Mouse (Mus musculus) MEL (cell line): Measurements from ENCODE around the gene Celf2. TPM values are rescaled to one million over a fixed set of nuclear protein-coding genes. Genes with fewer than 3 reads are reported as not detected.

ENCODE experiments used
- DNase-seq: peaks from one replicate; pipeline ENCODE4 v3.0.0; 2011; ENCODE audit warnings: low read depth, low spot score
- H3K27ac ChIP-seq: 2 replicates; pipeline ENCODE4 v1.5.1; 2012; ENCODE audit warnings: low read depth, mild to moderate bottlenecking, control low read depth, low read length, moderate library complexity; ENCODE audit not compliant: control insufficient read depth
- H3K27me3 ChIP-seq, 2 experiments: fragments of 150-350 bp in 1 of 2; sonication (generic) in 1 of 2; 2 replicates each; pipeline ENCODE4 v1.6.1; 2012; ENCODE audit warnings: low read length in 2 of 2, mild to moderate bottlenecking in 2 of 2, improper control_type of control experiment in 1 of 2, moderate library complexity in 1 of 2; ENCODE audit not compliant: insufficient read depth in 2 of 2, control insufficient read depth in 1 of 2
- H3K36me3 ChIP-seq, 2 experiments: 2 replicates each; pipeline ENCODE4 v1.6.1; 2012 to 2014; ENCODE audit warnings: low read length in 2 of 2, improper control_type of control experiment in 1 of 2, inconsistent platforms in 1 of 2, mild to moderate bottlenecking in 1 of 2; ENCODE audit not compliant: insufficient read depth in 2 of 2, control insufficient read depth in 1 of 2
- H3K4me1 ChIP-seq, 2 experiments: fragments of 150-350 bp in 1 of 2; sonication (generic) in 1 of 2; 2 replicates each; pipeline ENCODE4 v1.6.1; 2012; ENCODE audit warnings: low read length in 2 of 2, improper control_type of control experiment in 1 of 2, mild to moderate bottlenecking in 1 of 2; ENCODE audit not compliant: insufficient read depth in 2 of 2, control insufficient read depth in 1 of 2
- H3K4me3 ChIP-seq, 2 experiments: fragments of 150-350 bp in 1 of 2; sonication (generic) in 1 of 2; 2 replicates each; pipeline ENCODE4 v1.5.1; 2012; ENCODE audit warnings: low read depth in 2 of 2, low read length in 2 of 2, mild to moderate bottlenecking in 2 of 2, moderate library complexity in 2 of 2, control low read depth in 1 of 2, improper control_type of control experiment in 1 of 2; ENCODE audit not compliant: control insufficient read depth in 1 of 2, insufficient read depth in 1 of 2
- H3K79me2 ChIP-seq: 2 replicates; pipeline ENCODE4 v1.6.1; 2012; ENCODE audit warnings: mild to moderate bottlenecking, low read length, moderate library complexity; ENCODE audit not compliant: control insufficient read depth, poor library complexity, insufficient read depth
- H3K9ac ChIP-seq: 2 replicates; pipeline ENCODE4 v1.6.1; 2012; ENCODE audit warnings: low read depth, mild to moderate bottlenecking, control low read depth, low read length, moderate library complexity; ENCODE audit not compliant: control insufficient read depth, poor library complexity, severe bottlenecking
- H3K9me3 ChIP-seq: fragments of 150-350 bp; sonication (generic); replicated peaks from 2 replicates; pipeline ENCODE4 v1.6.1; 2012; ENCODE audit warnings: mild to moderate bottlenecking, low read length, improper control_type of control experiment, moderate library complexity; ENCODE audit not compliant: insufficient read depth
- BHLHE40 ChIP-seq: IDR thresholded peaks from 2 replicates; pipeline ENCODE4 v1.6.1; 2012; ENCODE audit warnings: low read depth, mild to moderate bottlenecking, inconsistent platforms, low read length, improper control_type of control experiment, borderline replicate concordance
- CHD1 ChIP-seq: IDR thresholded peaks from 2 replicates; pipeline ENCODE4 v1.6.1; 2012; ENCODE audit warnings: low read depth, mild to moderate bottlenecking, inconsistent platforms, low read length, improper control_type of control experiment
- CHD2 ChIP-seq: IDR thresholded peaks from 2 replicates; pipeline ENCODE4 v1.6.1; 2011; ENCODE audit warnings: low read length, improper control_type of control experiment
- ELF1 ChIP-seq: IDR thresholded peaks from 2 replicates; pipeline ENCODE4 v1.6.1; 2014; ENCODE audit warnings: low read depth, mild to moderate bottlenecking, inconsistent platforms, low read length, improper control_type of control experiment, moderate library complexity
- EP300 ChIP-seq, 2 experiments: IDR thresholded peaks; 2 replicates each; pipeline ENCODE4 v1.6.1; 2011; ENCODE audit warnings: improper control_type of control experiment in 2 of 2, low read length in 2 of 2, low read depth in 1 of 2, mild to moderate bottlenecking in 1 of 2
- ETS1 ChIP-seq: IDR thresholded peaks from 2 replicates; pipeline ENCODE4 v1.6.1; 2012; ENCODE audit warnings: low read depth, mild to moderate bottlenecking, inconsistent platforms, low read length, improper control_type of control experiment, moderate library complexity
- GABPA ChIP-seq: IDR thresholded peaks from 2 replicates; pipeline ENCODE4 v1.6.1; 2012; ENCODE audit warnings: low read depth, mild to moderate bottlenecking, inconsistent platforms, low read length, improper control_type of control experiment, moderate library complexity
- HCFC1 ChIP-seq: IDR thresholded peaks from 2 replicates; pipeline ENCODE4 v1.6.1; 2012; ENCODE audit warnings: low read depth, mild to moderate bottlenecking, inconsistent platforms, low read length, improper control_type of control experiment, moderate library complexity
- JUND ChIP-seq: IDR thresholded peaks from 2 replicates; pipeline ENCODE4 v1.6.1; 2011; ENCODE audit warnings: low read depth, mild to moderate bottlenecking, improper control_type of control experiment, low read length
- KAT2A ChIP-seq: conservative IDR thresholded peaks from 2 replicates; pipeline ENCODE4 v1.6.1; 2012; ENCODE audit warnings: low read depth, low read length, improper control_type of control experiment, inconsistent platforms
- MAFK ChIP-seq: IDR thresholded peaks from 2 replicates; pipeline ENCODE4 v1.6.1; 2011; ENCODE audit warnings: low read depth, mild to moderate bottlenecking, low read length, improper control_type of control experiment, borderline replicate concordance
- MAX ChIP-seq: IDR thresholded peaks from 2 replicates; pipeline ENCODE4 v1.6.1; 2011; ENCODE audit warnings: low read length, improper control_type of control experiment
- MAZ ChIP-seq: IDR thresholded peaks from 2 replicates; pipeline ENCODE4 v1.6.1; 2012; ENCODE audit warnings: low read depth, mild to moderate bottlenecking, inconsistent platforms, low read length, improper control_type of control experiment
- MEF2A ChIP-seq: IDR thresholded peaks from 2 replicates; pipeline ENCODE4 v1.6.1; 2014; ENCODE audit warnings: low read depth, mild to moderate bottlenecking, inconsistent platforms, low read length, improper control_type of control experiment; ENCODE audit not compliant: poor library complexity, insufficient replicate concordance, severe bottlenecking; ENCODE audit errors: extremely low read depth
- MXI1 ChIP-seq: IDR thresholded peaks from 2 replicates; pipeline ENCODE4 v1.6.1; 2011; ENCODE audit warnings: mild to moderate bottlenecking, low read depth, low read length, improper control_type of control experiment
- MYB ChIP-seq: IDR thresholded peaks from 2 replicates; pipeline ENCODE4 v1.6.1; 2011; ENCODE audit warnings: mild to moderate bottlenecking, low read depth, low read length, improper control_type of control experiment
- NELFE ChIP-seq: IDR thresholded peaks from 2 replicates; pipeline ENCODE4 v1.6.1; 2011; ENCODE audit warnings: low read depth, low read length, improper control_type of control experiment
- POLR2AphosphoS2 ChIP-seq: IDR thresholded peaks from 2 replicates; pipeline ENCODE4 v1.6.1; 2011; ENCODE audit warnings: low read length, improper control_type of control experiment
- POLR2AphosphoS5 ChIP-seq: IDR thresholded peaks from 2 replicates; pipeline ENCODE4 v1.6.1; 2012; ENCODE audit warnings: low read depth, borderline replicate concordance, mild to moderate bottlenecking, inconsistent platforms, low read length, moderate library complexity, mixed read lengths
- SMC3 ChIP-seq: IDR thresholded peaks from 2 replicates; pipeline ENCODE4 v1.6.1; 2011; ENCODE audit warnings: low read depth, low read length, improper control_type of control experiment
- TAL1 ChIP-seq: IDR thresholded peaks from 2 replicates; pipeline ENCODE4 v1.6.1; 2012; ENCODE audit warnings: mild to moderate bottlenecking, inconsistent platforms, low read length, moderate library complexity, mixed read lengths
- TBP ChIP-seq: IDR thresholded peaks from 2 replicates; pipeline ENCODE4 v1.8.0; 2011; ENCODE audit warnings: low read depth, low read length, improper control_type of control experiment
- TCF12 ChIP-seq: IDR thresholded peaks from 2 replicates; pipeline ENCODE4 v1.6.1; 2014; ENCODE audit warnings: low read depth, mild to moderate bottlenecking, inconsistent platforms, low read length, improper control_type of control experiment, moderate library complexity
- UBTF ChIP-seq: IDR thresholded peaks from 2 replicates; pipeline ENCODE4 v1.6.1; 2012; ENCODE audit warnings: low read depth, mild to moderate bottlenecking, inconsistent platforms, low read length, improper control_type of control experiment, moderate library complexity, borderline replicate concordance; ENCODE audit not compliant: insufficient read depth
- USF2 ChIP-seq, 2 experiments: IDR thresholded peaks; 2 replicates each; pipeline ENCODE4 v1.6.1; 2011 to 2012; ENCODE audit warnings: improper control_type of control experiment in 2 of 2, low read length in 2 of 2, borderline replicate concordance in 1 of 2, inconsistent platforms in 1 of 2, low read depth in 1 of 2, mild to moderate bottlenecking in 1 of 2; ENCODE audit not compliant: insufficient read depth in 1 of 2
- ZC3H11A ChIP-seq: IDR thresholded peaks from 2 replicates; pipeline ENCODE4 v1.6.1; 2012; ENCODE audit warnings: low read depth, mild to moderate bottlenecking, inconsistent platforms, low read length, improper control_type of control experiment
- ZKSCAN1 ChIP-seq: IDR thresholded peaks from 2 replicates; pipeline ENCODE4 v1.6.1; 2012; ENCODE audit warnings: low read depth, mild to moderate bottlenecking, inconsistent platforms, low read length, improper control_type of control experiment, moderate library complexity
- ZMIZ1 ChIP-seq: IDR thresholded peaks from 2 replicates; pipeline ENCODE4 v1.6.1; 2012; ENCODE audit warnings: low read depth, mild to moderate bottlenecking, inconsistent platforms, low read length, improper control_type of control experiment, moderate library complexity
- polyA plus RNA-seq, 2 experiments: library from polyadenylated mRNA; stranded (reverse) in 1 of 2; unstranded in 1 of 2; fragments of >175 nt in 1 of 2; fragments of >200 nt in 1 of 2; gene quantifications; 2 replicates each; pipeline versions ENCODE4 v1.2.1 to v1.2.4; 2012; ENCODE audit warnings: low replicate concordance in 2 of 2, low read depth in 1 of 2; ENCODE audit not compliant: insufficient read length in 2 of 2, insufficient read depth in 1 of 2, missing spikeins in 1 of 2
- total RNA-seq: library from RNA; depleted of rRNA; stranded (reverse); fragments of 300-350 nt; gene quantifications from 2 replicates; pipeline ENCODE4 v1.2.3, GENCODE M21; 2012

Celf2 gene
- total and polyA plus RNA-seq, 3 experiments: 8.9 to 16.7 TPM; not detected in 1

- Histone ChIP-seq H3K4me3 (no peak overlapping the region), H3K9ac (no peak overlapping the region), H3K36me3 (no peaks in the 10 kb centered on the region), H3K4me1 (no peaks in the 10 kb centered on the region), H3K27ac (no peak overlapping the region), H3K9me3 (no peaks in the 10 kb centered on the region), H3K27me3 (no peaks in the 10 kb centered on the region)
- no peak for DNase-seq
- no peak for TF ChIP-seq ZKSCAN1
- no peak for TF ChIP-seq MEF2A
- TF ChIP-seq UBTF: no peak
- no peak for TF ChIP-seq ZC3H11A
- TF ChIP-seq CHD2: no peak
- TF ChIP-seq MYB: no peak
- TF ChIP-seq, all 39 proteins: peak for 0
- H3K79me2 ChIP-seq: no peaks in the 10 kb centered on the region
Observed at GRCm38 (mm10) chr2:7235059-7235741, 274.2 kb downstream of the Celf2 start.

DNA sequence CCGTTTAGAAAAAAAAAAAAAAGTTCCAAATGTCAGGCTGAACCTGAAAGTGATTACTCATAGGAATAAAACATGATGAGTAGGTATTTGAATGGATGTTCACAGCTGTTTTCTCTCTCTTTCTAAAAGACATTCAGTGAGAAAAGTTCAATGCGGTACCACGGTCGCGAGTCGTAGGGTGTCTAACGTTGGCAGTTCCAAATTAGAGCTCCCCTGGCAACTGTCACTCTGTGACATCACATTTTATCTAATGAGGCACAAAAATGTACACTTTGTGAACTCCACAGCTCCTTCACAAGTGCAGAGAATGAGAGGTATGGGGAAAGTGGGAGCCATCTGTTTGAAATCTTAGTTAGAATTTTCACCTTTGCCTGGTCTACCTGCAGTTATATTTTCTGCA, 274.8 kb downstream of the Celf2 start:
- DNase-seq: no peak
- H3K27me3 ChIP-seq: no peaks in the 10 kb centered on the region

GRCm38 (mm10) chr2:7233411-7233810, 276.0 kb downstream of the Celf2 start:
- no peaks in the 10 kb centered on the region for H3K9me3 ChIP-seq
- no peaks in the 10 kb centered on the region for H3K79me2 ChIP-seq
- no peak for DNase-seq
- no peaks in the 10 kb centered on the region for H3K36me3 ChIP-seq
- no peaks in the 10 kb centered on the region for H3K4me1 ChIP-seq
- H3K27me3 ChIP-seq: no peaks in the 10 kb centered on the region
- H3K27ac ChIP-seq: no peak overlapping the region
- H3K9ac ChIP-seq: no peak overlapping the region
- no peak overlapping the region for H3K4me3 ChIP-seq
- TF ChIP-seq ZMIZ1 (no peak), TCF12 (no peak), JUND (no peak), TAL1 (no peak), NELFE (no peak), GABPA (no peak), UBTF (no peak), MXI1 (no peak), EP300 (IDR thresholded peaks at IDR 0.05; ENCODE audit: low read depth in 1 of 2, low read length in 2 of 2) (no peak), POLR2AphosphoS2 (no peak), MEF2A (no peak), CHD2 (no peak), TBP (no peak), MYB (no peak), MAX (no peak), MAZ (no peak), POLR2AphosphoS5 (no peak)

More for the DNA sequence above, 274.8 kb downstream of the Celf2 start:
- Histone ChIP-seq H3K4me1 (no peaks in the 10 kb centered on the region), H3K36me3 (no peaks in the 10 kb centered on the region), H3K9ac (no peak overlapping the region), H3K79me2 (no peaks in the 10 kb centered on the region), H3K4me3 (no peak overlapping the region), H3K9me3 (no peaks in the 10 kb centered on the region), H3K27ac (no peak overlapping the region)
- TF ChIP-seq CHD1 (no peak), CHD2 (no peak), TAL1 (no peak), MAFK (no peak), ZMIZ1 (no peak), TBP (no peak), TCF12 (no peak), ZC3H11A (no peak), HCFC1 (no peak), BHLHE40 (no peak), ZKSCAN1 (no peak), MXI1 (no peak), SMC3 (no peak), ETS1 (no peak), JUND (no peak), USF2 (IDR thresholded peaks at IDR 0.05; ENCODE audit: borderline replicate concordance in 1 of 2, insufficient read depth in 1 of 2, low read depth in 1 of 2, low read length in 2 of 2) (no peak), NELFE (no peak), KAT2A (no peak), ELF1 (no peak)
